Mouse (Mus musculus) midbrain, embryonic 12.5 days (tissue): Measurements from ENCODE around the gene Ppp1cc. TPM values are rescaled to one million over a fixed set of nuclear protein-coding genes. Genes with fewer than 3 reads are reported as not detected.
"Not testable (repeated sequence)": the region's sequence is repeated elsewhere in the genome, so short reads cannot be mapped to it uniquely, and the experiment has no call there.

Experiments
- ATAC-seq: fragments of 200-750 bp; cut with Nextera tagmentation; 2 replicates; pipeline ENCODE4 v1.8.0; 2017; ENCODE audit warnings: low read depth, moderate TSS enrichment, moderate library complexity; ENCODE audit not compliant: low FRiP score
- H3K27ac ChIP-seq: fragments of 300-500 bp; sonication (generic); replicated peaks from 2 replicates; pipeline ENCODE4 v1.5.1; 2016; ENCODE audit warnings: mild to moderate bottlenecking
- H3K27me3 ChIP-seq: fragments of 300-500 bp; sonication (generic); 2 replicates; pipeline ENCODE4 v1.6.1; 2016; ENCODE audit warnings: mild to moderate bottlenecking
- H3K36me3 ChIP-seq: fragments of 300-500 bp; sonication (generic); 2 replicates; pipeline ENCODE4 v1.6.1; 2016
- H3K4me1 ChIP-seq: fragments of 300-500 bp; sonication (generic); 2 replicates; pipeline ENCODE4 v1.6.1; 2016
- H3K4me2 ChIP-seq: fragments of 300-500 bp; sonication (generic); replicated peaks from 2 replicates; pipeline ENCODE4 v1.6.1; 2016; ENCODE audit warnings: mild to moderate bottlenecking, moderate library complexity
- H3K4me3 ChIP-seq: fragments of 300-500 bp; sonication (generic); 2 replicates; pipeline ENCODE4 v1.5.1; 2016; ENCODE audit warnings: mild to moderate bottlenecking
- H3K9ac ChIP-seq: fragments of 300-500 bp; sonication (generic); replicated peaks from 2 replicates; pipeline ENCODE4 v1.6.1; 2016; ENCODE audit warnings: mild to moderate bottlenecking, moderate library complexity
- H3K9me3 ChIP-seq: fragments of 300-500 bp; sonication (generic); 2 replicates; pipeline ENCODE4 v1.6.1; 2016; ENCODE audit warnings: mild to moderate bottlenecking
- WGBS: fragments of 180-500 bp; shearing (Covaris S2); methylation state at CpG from one replicate; pipeline ENCODE4 v1.1.7; 2016; 5-methylcytosine and 5-hydroxymethylcytosine counted together
- polyA plus RNA-seq: library from polyadenylated mRNA; unstranded; fragments of >200 nt; fragmentation: Nextera tagmentation; extraction: Ambion mirVana; gene quantifications from 2 replicates; pipeline ENCODE4 v1.2.1, GENCODE M21; 2016

The Ppp1cc gene
- polyA plus RNA-seq, 1 experiment from 2014 or later = 332 TPM

- no peak for ATAC-seq
- Histone ChIP-seq H3K4me2 (no peak overlapping the region), H3K9me3 (no peaks in the 10 kb centered on the region), H3K4me3 (no peak overlapping the region), H3K36me3 (no peaks in the 10 kb centered on the region), H3K4me1 (peaks cover 11% of the 10 kb centered on the region), H3K27me3 (peaks cover 27% of the 10 kb centered on the region), H3K9ac (no peak overlapping the region), H3K27ac (no peak overlapping the region)
- 88% methylated on average over 11 of the region's 11 CpGs for WGBS
Measured at GRCm38 (mm10) chr5:122130341-122130998, 27.6 kb upstream of the Ppp1cc start.

GRCm38 (mm10) chr5:122131076-122132051 lies 26.7 kb upstream of the Ppp1cc start:
- H3K9ac ChIP-seq = no peak overlapping the region
- H3K4me3 ChIP-seq = peak overlapping the region; percentile 34
- peak overlapping the region; percentile 61 for H3K4me2 ChIP-seq
- H3K36me3 ChIP-seq = no peaks in the 10 kb centered on the region
- peaks cover 26% of the 10 kb centered on the region for H3K27me3 ChIP-seq
- no peak for ATAC-seq
- WGBS = 10% methylated on average over 34 of the region's 34 CpGs
- H3K27ac ChIP-seq = no peak overlapping the region
- H3K9me3 ChIP-seq = no peaks in the 10 kb centered on the region
- peaks cover 11% of the 10 kb centered on the region for H3K4me1 ChIP-seq

GRCm38 (mm10) chr5:122132167-122133049 lies 25.7 kb upstream of the Ppp1cc start:
- Histone ChIP-seq H3K9me3 (no peaks in the 10 kb centered on the region), H3K27me3 (peaks cover 26% of the 10 kb centered on the region), H3K4me3 (peak overlapping the region; percentile 34), H3K4me2 (peak overlapping the region; percentile 61), H3K9ac (no peak overlapping the region), H3K27ac (no peak overlapping the region), H3K36me3 (no peaks in the 10 kb centered on the region), H3K4me1 (peaks cover 11% of the 10 kb centered on the region)
- no peak for ATAC-seq
- 29% methylated on average over 25 of the region's 26 CpGs for WGBS

GRCm38 (mm10) chr5:122133050-122133389 lies 25.1 kb upstream of the Ppp1cc start:
- Histone ChIP-seq H3K27me3 (peaks cover 26% of the 10 kb centered on the region), H3K27ac (no peak overlapping the region), H3K9me3 (no peaks in the 10 kb centered on the region), H3K9ac (no peak overlapping the region), H3K4me1 (peaks cover 11% of the 10 kb centered on the region), H3K4me3 (no peak overlapping the region), H3K36me3 (no peaks in the 10 kb centered on the region), H3K4me2 (no peak overlapping the region)
- WGBS = 93% methylated on average over 9 of the region's 9 CpGs
- ATAC-seq = no peak

- no peak for ATAC-seq
- no peak overlapping the region for H3K4me2 ChIP-seq
- H3K9ac ChIP-seq = no peak overlapping the region
- H3K4me1 ChIP-seq = peaks cover 11% of the 10 kb centered on the region
- peaks cover 24% of the 10 kb centered on the region for H3K27me3 ChIP-seq
- no peaks in the 10 kb centered on the region for H3K36me3 ChIP-seq
- H3K27ac ChIP-seq = no peak overlapping the region
- no peaks in the 10 kb centered on the region for H3K9me3 ChIP-seq
- WGBS = 87% methylated on average over 14 of the region's 14 CpGs
- H3K4me3 ChIP-seq = no peak overlapping the region
Measured at GRCm38 (mm10) chr5:122134395-122135289, 23.4 kb upstream of the Ppp1cc start.

GRCm38 (mm10) chr5:122135290-122135882 lies 22.7 kb upstream of the Ppp1cc start:
- H3K9ac ChIP-seq = no peak overlapping the region
- no peak overlapping the region for H3K4me2 ChIP-seq
- H3K4me1 ChIP-seq = peaks cover 11% of the 10 kb centered on the region
- no peaks in the 10 kb centered on the region for H3K36me3 ChIP-seq
- no peak overlapping the region for H3K4me3 ChIP-seq
- 59% methylated on average over 3 of the region's 3 CpGs for WGBS
- H3K27me3 ChIP-seq = peaks cover 20% of the 10 kb centered on the region
- no peak for ATAC-seq
- no peaks in the 10 kb centered on the region for H3K9me3 ChIP-seq
- no peak overlapping the region for H3K27ac ChIP-seq

- Histone ChIP-seq H3K36me3 (no peaks in the 10 kb centered on the region), H3K4me2 (no peak overlapping the region), H3K27ac (no peak overlapping the region), H3K4me1 (peaks cover 6% of the 10 kb centered on the region), H3K4me3 (no peak overlapping the region), H3K27me3 (peaks cover 14% of the 10 kb centered on the region), H3K9me3 (no peaks in the 10 kb centered on the region), H3K9ac (no peak overlapping the region)
- WGBS = 86% methylated on average over 14 of the region's 14 CpGs
- ATAC-seq = no peak
Measured at GRCm38 (mm10) chr5:122136508-122137408, 21.3 kb upstream of the Ppp1cc start.

- Histone ChIP-seq H3K9me3 (no peaks in the 10 kb centered on the region), H3K36me3 (no peaks in the 10 kb centered on the region), H3K4me2 (no peak overlapping the region), H3K27me3 (no peaks in the 10 kb centered on the region; the same call in 1 of the 2 replicates), H3K9ac (no peak overlapping the region), H3K27ac (no peak overlapping the region), H3K4me3 (no peak overlapping the region), H3K4me1 (no peaks in the 10 kb centered on the region)
- no peak for ATAC-seq
- WGBS = 75% methylated on average over 15 of the region's 15 CpGs
Measured at GRCm38 (mm10) chr5:122138856-122139255, 19.2 kb upstream of the Ppp1cc start.

GRCm38 (mm10) chr5:122139771-122140170 lies 18.3 kb upstream of the Ppp1cc start:
- not testable (repeated sequence) for H3K9me3 ChIP-seq, H3K27ac ChIP-seq, ATAC-seq, H3K4me1 ChIP-seq, H3K36me3 ChIP-seq, H3K4me3 ChIP-seq, H3K4me2 ChIP-seq, H3K27me3 ChIP-seq, H3K9ac ChIP-seq
- WGBS = 45% methylated on average over 2 of the region's 2 CpGs

GRCm38 (mm10) chr5:122140723-122141122 lies 17.4 kb upstream of the Ppp1cc start, which contains the start of gene Ccdc63:
Gene Ccdc63 (minus strand): TSS chr5:122140823.
- no peak within 1 kb of the TSS for H3K4me3 ChIP-seq
- ATAC-seq = no peak
- H3K4me2 ChIP-seq = no peak within 1 kb of the TSS
- no peak within 1 kb of the TSS for H3K27ac ChIP-seq
- 86% methylated on average over 3 of the region's 3 CpGs for WGBS
- H3K9ac ChIP-seq = no peak within 1 kb of the TSS
- H3K36me3 ChIP-seq = no peaks in the 10 kb centered on the region
- no peaks in the 10 kb centered on the region for H3K4me1 ChIP-seq
- no peaks in the 10 kb centered on the region; the same call in 1 of the 2 replicates for H3K27me3 ChIP-seq
- H3K9me3 ChIP-seq = no peaks in the 10 kb centered on the region
